Mouse (Mus musculus): ENCODE results near the gene Eps15l1.

DNA sequence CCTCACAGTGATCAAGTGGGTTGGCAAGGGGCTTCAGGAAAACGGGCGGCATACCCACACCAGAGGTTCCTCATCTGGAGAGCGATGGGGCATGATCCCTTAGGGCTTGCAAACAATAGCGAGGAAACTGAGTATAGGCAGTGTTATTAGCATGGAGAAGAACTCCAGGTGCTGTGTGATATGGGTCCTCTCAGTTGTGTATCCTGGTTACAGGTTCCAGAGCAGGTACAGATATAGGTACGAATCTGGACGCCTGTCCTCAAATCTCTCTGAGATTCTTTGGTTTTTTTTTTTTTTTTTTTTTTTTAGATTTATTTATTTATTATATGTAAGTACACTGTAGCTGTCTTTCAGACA is 22.7 kb upstream of the Eps15l1 start:
- TF ChIP-seq GATA1 (IDR thresholded peaks at IDR 0.05; ENCODE audit: borderline replicate concordance, low read length) (no peak), FLI1 (IDR thresholded peaks at IDR 0.05; ENCODE audit: low read length) (no peak)

Data from megakaryocyte, embryonic 14.5 days (primary cell).